Mouse (Mus musculus) layer of hippocampus, postnatal 36 days (tissue): ENCODE measurements around the gene Vmn1r1. TPM values are rescaled to one million over a fixed set of nuclear protein-coding genes. Genes with fewer than 3 reads are reported as not detected.

Experiments used
- DNase-seq, 2 experiments: peaks; one replicate each; pipeline ENCODE4 v3.0.0; 2022
- total RNA-seq, 2 experiments: library from RNA; stranded (reverse); gene quantifications; 2 replicates each; pipeline ENCODE4 v1.2.3; 2021

Vmn1r1 gene
- total RNA-seq, 2 experiments from 2014 or later, result not detected

- no peak for DNase-seq
These were observed 33.5 kb downstream of the Vmn1r1 start for GRCm38 (mm10) chr1:182130830-182131229.

DNA sequence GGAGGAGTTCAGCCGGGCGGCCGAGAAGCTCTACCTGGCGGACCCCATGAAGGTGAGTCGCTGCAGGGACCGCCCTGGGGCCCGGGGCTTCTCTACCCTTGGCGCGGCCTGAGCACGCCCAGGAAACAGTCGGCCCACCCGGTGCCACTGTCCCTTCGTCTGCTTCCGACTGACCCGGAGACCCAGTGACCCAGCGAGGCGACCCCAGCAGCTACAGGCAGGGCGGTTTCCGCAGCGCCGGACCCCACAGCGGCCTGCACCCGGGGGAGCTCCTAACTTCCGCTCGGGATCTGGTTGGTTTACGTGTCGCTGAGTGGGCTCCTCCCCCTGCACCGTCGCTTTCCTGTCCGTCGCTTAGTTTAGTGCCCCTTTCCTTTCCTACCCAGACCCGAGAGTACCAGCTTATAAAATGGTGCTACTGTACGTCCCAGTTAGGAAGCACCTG, 39.3 kb downstream of the Vmn1r1 start:
- DNase-seq, result peak; percentile 78 to 79

- peak; percentile 97 to 98 for DNase-seq
These were observed 39.8 kb downstream of the Vmn1r1 start, which contains the start of gene Srp9 for GRCm38 (mm10) chr1:182124506-182124905. Gene Srp9, plus strand, starts transcription at chr1:182124737.

- no peak for DNase-seq
These were observed 41.9 kb downstream of the Vmn1r1 start for GRCm38 (mm10) chr1:182122413-182122812.

DNA sequence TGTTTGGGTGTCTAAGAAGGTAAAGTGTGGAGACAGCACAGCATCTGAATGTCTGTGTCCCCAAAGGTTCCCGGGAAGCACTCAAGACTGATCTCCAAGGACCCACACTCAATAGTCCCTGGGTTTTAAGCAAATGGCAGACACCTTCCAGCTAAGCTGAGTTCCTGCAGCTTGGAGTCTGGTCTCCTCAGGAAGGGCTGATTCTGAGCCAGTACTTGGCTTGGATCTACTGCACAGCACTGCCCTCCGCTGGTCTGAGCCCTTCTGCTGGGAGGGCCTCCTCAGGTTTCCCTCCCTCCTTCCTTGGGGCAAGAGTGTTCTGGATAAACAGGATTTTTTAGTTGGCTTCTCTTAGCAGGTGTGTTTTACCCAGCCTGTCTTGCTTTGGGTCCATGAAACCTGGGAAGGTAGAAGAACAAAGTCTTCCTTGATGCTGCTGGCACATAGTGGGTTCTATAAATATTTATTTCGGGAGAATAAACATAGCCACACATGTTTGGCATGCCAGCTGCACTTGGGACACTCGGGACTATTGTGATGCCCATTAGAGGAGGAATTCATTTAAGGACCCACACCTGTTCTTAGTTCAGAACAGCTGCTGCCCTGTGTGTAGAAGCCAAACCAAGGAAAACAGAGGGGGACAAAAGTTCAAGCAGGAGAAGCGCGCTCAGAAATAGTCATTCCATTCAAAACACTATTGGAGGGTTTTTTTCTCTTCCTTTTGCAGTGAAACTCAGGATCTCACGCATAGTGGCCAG, 48.5 kb downstream of the Vmn1r1 start:
- DNase-seq, result no peak

- no peak for DNase-seq
These were observed 49.1 kb downstream of the Vmn1r1 start for GRCm38 (mm10) chr1:182115197-182115596.

DNA sequence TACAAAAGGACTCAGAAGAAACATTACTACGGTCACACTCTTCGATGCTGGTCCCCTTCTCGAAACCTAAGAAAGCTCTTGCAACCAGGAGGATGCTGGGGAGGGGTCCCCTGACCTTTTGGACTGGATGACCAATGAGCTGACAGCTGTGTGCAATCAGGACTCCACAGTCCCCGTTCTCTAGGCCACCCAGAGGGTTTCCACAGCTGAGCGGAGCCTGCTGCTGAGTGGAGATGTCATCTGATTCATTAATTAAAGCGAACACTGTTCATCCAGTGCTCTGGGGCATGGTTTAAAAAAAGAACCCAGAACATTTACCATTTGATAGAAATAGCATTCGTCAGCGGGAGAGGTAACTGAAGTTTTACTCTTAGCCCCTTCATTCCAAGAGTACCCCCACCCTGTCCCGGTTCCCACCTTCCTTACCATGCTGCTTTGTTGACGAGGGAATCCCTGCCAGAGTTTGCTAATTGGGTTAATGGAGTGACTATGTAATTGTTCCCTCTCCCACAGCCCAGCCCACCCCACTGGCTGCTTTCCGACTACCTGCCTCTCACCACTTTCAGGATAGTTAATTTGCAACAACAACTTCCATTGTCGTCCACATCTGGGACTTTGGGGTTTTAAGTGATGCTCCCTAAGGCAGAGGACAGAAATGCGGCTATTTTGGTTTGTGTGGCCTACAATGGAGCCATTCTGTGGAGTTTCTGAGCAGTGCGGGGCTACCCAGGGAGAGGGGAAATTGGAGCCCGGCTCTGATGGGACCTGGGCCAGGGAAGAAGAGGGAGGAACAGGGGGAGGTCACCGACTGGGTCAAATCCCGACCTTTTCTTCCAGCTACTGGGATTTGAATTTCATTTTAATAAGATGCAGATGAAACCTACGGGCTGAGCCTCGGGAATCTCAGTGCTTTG, 50.4 kb downstream of the Vmn1r1 start:
- no peak for DNase-seq

GRCm38 (mm10) chr1:182113131-182113530, 51.2 kb downstream of the Vmn1r1 start:
- no peak for DNase-seq

DNA sequence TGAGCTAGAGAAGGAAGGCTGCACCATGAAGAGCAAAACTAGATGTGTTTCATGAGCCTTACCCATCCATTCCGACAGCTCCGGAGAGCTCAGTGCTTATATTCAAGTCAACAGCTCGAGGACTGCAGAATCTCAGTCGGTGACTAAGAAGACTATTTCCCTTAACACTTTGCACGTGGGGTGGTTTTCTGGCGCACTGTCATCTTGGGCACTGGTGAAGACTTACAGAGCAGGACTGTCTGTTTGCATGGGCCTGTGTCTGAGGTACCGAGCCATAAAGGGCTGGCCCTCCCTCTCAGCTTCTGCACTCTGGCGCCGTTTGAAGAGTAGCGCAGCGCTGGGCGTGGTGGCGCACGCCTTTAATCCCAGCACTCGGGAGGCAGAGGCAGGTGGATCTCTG, 51.9 kb downstream of the Vmn1r1 start:
- no peak for DNase-seq

DNA sequence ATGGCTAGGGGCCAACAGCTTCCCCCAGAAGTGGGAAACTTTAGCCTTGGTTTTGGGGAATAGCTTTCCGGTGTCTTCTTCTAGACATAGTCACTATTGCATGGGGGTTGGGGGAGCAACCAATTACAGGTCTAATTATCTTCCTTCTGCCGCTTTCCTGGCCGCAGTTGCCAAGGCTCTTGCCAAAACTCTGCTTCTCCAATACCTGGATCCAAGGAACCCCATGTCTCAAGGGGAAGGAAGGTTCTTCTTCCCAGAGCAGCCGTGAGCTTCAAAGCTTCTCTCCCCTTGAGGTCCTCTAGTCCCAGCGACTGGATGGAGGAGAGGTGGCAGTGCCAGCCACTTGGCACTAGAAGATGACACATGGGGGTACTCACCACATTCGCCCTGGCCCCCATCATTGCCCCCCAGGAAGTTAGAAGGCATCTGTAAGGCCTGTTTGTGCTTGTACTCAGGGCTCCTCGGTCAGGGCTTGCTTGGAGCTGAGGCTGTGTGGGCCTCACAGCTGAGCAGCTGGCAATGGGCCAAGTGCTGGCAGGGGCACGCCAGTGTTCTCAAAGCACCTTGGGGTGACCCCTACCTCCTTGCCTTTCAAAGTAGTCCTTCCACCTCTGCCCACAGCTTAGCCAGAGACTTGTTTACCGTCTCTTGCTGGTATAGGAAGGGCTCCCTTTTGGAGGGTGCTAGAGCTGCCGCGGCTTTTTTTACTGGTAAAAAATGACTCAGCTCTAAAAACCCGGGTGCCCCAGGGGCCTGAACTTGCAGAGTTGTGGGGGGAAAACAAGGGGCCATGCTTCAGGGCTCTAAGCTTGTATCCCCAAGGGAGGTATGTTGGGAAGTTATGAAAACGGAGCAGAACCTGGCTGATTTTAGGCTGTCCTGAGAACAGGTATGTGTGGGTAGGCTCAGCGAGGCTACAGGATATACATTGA, 52.6 kb downstream of the Vmn1r1 start:
- no peak for DNase-seq

DNA sequence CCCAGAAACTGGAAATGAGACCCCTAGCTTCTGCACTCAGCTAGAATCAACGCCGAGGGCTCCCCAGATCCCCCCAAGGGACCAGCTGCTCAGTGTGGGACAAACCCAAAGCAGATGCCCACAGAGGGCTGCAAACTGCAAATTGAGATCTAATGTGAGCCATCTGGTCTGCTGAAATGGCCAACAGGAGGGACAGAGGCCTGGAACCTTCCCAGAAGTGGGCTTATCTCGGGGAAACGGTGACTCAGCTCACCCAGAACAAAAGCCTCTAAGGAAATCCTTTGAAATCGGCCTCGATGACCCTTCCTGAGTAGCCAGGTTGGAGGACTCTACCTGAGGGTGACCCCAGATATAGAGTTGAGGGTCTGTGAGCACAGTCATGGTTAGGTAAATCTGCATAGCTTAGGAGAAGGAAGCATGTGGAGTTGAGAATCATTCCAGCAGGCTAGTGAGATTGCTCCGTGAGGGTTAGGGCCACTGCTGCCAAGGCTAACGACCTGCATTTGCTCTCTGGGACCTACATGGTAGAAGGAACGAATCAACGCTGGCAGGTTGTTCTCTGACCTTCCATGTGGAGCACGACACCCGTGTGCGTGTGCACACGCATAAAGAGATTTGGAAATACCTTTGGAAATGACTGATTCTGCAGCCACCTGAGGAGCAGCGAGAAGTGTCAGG, 53.4 kb downstream of the Vmn1r1 start:
- DNase-seq, result no peak

DNA sequence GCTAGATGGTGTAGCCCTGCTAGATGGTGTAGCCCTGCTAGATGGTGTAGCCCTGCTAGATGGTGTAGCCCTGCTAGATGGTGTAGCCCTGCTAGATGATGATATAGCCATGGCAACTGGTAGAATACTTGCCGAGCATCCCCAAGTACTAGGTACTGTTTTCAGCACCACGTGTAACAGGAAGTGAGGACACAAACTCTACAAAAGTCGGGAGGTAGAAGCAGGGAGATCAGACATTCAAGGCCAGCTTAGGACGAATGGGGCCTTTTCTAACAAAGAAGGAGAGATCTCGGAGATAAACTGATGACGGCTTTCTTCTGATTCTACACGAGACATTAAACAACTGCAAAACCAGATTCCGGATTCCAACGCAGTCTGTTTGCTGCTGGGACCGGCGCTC, 54.1 kb downstream of the Vmn1r1 start:
- DNase-seq, result no peak

DNA sequence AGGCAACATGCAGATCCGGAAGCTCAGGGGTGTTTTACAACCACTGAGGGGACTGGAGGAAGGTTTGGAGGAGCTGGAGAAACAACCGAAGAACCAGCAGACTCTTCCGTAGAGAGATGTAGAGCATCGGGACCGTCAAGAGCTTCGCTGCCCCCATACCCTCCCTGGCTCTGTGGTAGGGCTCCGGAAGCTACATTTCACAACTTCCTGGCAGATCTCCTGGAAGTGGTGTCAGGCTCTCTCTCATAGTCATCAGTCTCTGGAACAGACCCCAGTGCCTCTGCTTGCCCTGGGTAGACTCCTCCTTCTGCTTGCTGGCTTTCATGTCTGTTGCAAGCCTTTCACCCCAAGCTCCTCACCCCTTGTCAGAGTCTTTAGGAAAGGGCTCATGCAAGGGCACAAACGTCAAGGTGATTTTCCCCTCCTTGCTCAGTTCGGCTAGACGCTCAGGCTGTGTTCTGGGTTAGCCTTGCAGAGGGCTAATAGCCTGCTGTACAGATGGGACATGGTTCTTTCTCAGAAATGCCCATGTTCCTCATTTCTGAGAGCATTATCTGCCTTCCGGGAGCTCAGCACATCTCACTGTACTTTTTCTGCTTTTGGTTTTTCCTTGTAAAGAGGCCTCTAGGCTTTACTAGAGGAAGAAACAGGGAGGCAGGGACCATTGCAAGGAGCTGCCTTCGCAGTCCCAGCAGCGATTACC, 55.7 kb downstream of the Vmn1r1 start:
- no peak for DNase-seq

DNA sequence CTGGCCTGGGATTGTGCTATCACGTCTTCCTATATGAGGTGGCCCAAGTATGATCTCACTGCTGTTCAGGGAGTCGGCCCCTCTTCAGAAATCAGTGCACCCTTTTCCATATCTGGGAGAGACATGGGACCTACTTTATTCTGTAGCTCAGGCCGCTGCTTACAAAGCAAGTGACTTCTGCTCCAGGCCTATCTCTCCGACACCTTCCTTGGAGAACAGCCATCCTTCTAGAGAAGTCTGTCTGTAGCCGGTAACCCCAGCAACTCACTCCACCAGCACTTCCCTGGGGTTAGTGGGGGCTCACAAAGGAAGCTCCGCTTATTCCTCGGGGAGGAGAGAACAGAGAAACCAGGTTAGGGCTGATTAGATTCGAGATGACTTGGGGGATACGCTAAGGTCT, 57.0 kb downstream of the Vmn1r1 start:
- DNase-seq, result no peak

DNA sequence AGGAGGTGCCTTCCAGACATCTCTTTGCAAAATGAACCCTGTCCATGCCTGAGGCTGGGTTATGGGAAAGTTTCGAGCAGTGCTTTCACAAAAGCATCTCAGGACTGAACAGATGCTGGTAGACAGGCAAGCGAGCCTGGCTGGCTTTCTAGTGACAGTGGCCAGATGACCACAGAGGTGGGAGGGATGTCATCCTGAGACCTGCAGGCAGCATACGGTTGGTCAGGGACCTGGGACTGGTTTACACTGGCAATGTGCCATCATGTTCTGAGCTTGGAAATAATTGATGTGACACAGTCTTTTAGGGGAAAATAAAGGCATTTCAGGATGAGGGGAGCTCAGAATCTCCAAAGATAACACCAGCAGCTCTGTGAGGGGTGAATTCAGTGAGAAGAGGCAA, 59.3 kb downstream of the Vmn1r1 start:
- no peak for DNase-seq

Other genes starting within 250 kb of the Vmn1r1 start
- gene Enah, start 144.5 kb downstream of the Vmn1r1 start, total RNA-seq, result 100 to 1,000 TPM; 170 to 200 TPM
- 10 to 100 TPM; 65.2 to 76.7 TPM for gene Srp9, start 39.7 kb downstream of the Vmn1r1 start, total RNA-seq
- 10 to 100 TPM; 72.5 to 82.4 TPM for gene Degs1, start 118.3 kb upstream of the Vmn1r1 start, total RNA-seq
- 10 to 100 TPM; 48.5 to 51.2 TPM for gene Fbxo28, start 177.1 kb upstream of the Vmn1r1 start, total RNA-seq
- 10 to 100 TPM; 27.1 to 30.3 TPM for gene Trp53bp2, start 244.7 kb upstream of the Vmn1r1 start, total RNA-seq